Mouse (Mus musculus) megakaryocyte, embryonic 14.5 days (primary cell): ENCODE results near the gene Cactin. TPM values are rescaled to one million over a fixed set of nuclear protein-coding genes. Genes with fewer than 3 reads are reported as not detected.

Source experiments
- H3K27me3 ChIP-seq: replicated peaks from 2 replicates; pipeline ENCODE3; 2012; ENCODE audit warnings: inconsistent platforms
- H3K36me3 ChIP-seq: replicated peaks from 2 replicates; pipeline ENCODE3; 2012; ENCODE audit warnings: low read length, inconsistent platforms, mixed read lengths
- H3K4me1 ChIP-seq: 2 replicates; pipeline ENCODE4 v1.6.1; 2012; ENCODE audit warnings: inconsistent platforms
- H3K4me3 ChIP-seq: replicated peaks from 2 replicates; pipeline ENCODE3; 2012; ENCODE audit warnings: moderate library complexity, mild to moderate bottlenecking, inconsistent platforms
- H3K9me3 ChIP-seq: 2 replicates; pipeline ENCODE4 v1.6.1; 2012; ENCODE audit warnings: inconsistent platforms
- FLI1 ChIP-seq: IDR thresholded peaks from 2 replicates; pipeline ENCODE4 v1.6.1; 2012; ENCODE audit warnings: low read length, inconsistent platforms, mixed read lengths
- GATA1 ChIP-seq: IDR thresholded peaks from 3 replicates; pipeline ENCODE4 v1.6.1; 2012; ENCODE audit warnings: mixed read lengths, low read length, inconsistent platforms, borderline replicate concordance
- polyA plus RNA-seq: library from polyadenylated mRNA; stranded (reverse); fragments of >175 nt; gene quantifications from 2 replicates; pipeline ENCODE4 v1.2.3, GENCODE M21; 2012; ENCODE audit warnings: low replicate concordance; ENCODE audit not compliant: insufficient read depth

The Cactin gene
- polyA plus RNA-seq, 1 experiment: 78.5 TPM

GRCm38 (mm10) chr10:81362336-81362949, 41.5 kb downstream of the Cactin start:
- Histone ChIP-seq H3K4me1 (peaks cover 95% of the 10 kb centered on the region), H3K27me3 (no peaks in the 10 kb centered on the region), H3K4me3 (peak overlapping the region; percentile 28), H3K9me3 (no peaks in the 10 kb centered on the region), H3K36me3 (peaks cover 87% of the 10 kb centered on the region)
- no peak for TF ChIP-seq FLI1
- no peak for TF ChIP-seq GATA1

GRCm38 (mm10) chr10:81363436-81364346, 42.8 kb downstream of the Cactin start:
- no peaks in the 10 kb centered on the region for H3K27me3 ChIP-seq
- peaks cover 99% of the 10 kb centered on the region for H3K36me3 ChIP-seq
- TF ChIP-seq FLI1 (no peak), GATA1 (no peak)
- H3K4me1 ChIP-seq: peaks cover 95% of the 10 kb centered on the region
- H3K4me3 ChIP-seq: no peak overlapping the region
- no peaks in the 10 kb centered on the region for H3K9me3 ChIP-seq

- Histone ChIP-seq H3K36me3 (peaks cover 100% of the 10 kb centered on the region), H3K9me3 (no peaks in the 10 kb centered on the region), H3K27me3 (no peaks in the 10 kb centered on the region), H3K4me3 (no peak overlapping the region), H3K4me1 (peaks cover 92% of the 10 kb centered on the region)
- TF ChIP-seq GATA1: no peak
- TF ChIP-seq FLI1: no peak
Observed at GRCm38 (mm10) chr10:81364666-81365065, 43.8 kb downstream of the Cactin start.

GRCm38 (mm10) chr10:81365073-81365472, 44.2 kb downstream of the Cactin start:
- no peaks in the 10 kb centered on the region for H3K9me3 ChIP-seq
- TF ChIP-seq FLI1 (no peak), GATA1 (no peak)
- peaks cover 100% of the 10 kb centered on the region for H3K36me3 ChIP-seq
- no peaks in the 10 kb centered on the region for H3K27me3 ChIP-seq
- peaks cover 88% of the 10 kb centered on the region for H3K4me1 ChIP-seq
- peak overlapping the region; percentile 4 for H3K4me3 ChIP-seq

GRCm38 (mm10) chr10:81365672-81366476, 45.0 kb downstream of the Cactin start, which contains the start of gene 4930404N11Rik:
Gene 4930404N11Rik (minus strand): TSS chr10:81365816.
- TF ChIP-seq FLI1: no peak
- TF ChIP-seq GATA1: no peak
- Histone ChIP-seq H3K27me3 (no peaks in the 10 kb centered on the region), H3K4me1 (peaks cover 81% of the 10 kb centered on the region), H3K9me3 (no peaks in the 10 kb centered on the region), H3K4me3 (peak within 1 kb of the TSS; percentile 4), H3K36me3 (peaks cover 100% of the 10 kb centered on the region)

GRCm38 (mm10) chr10:81366477-81367206, 45.7 kb downstream of the Cactin start:
- TF ChIP-seq GATA1 (no peak), FLI1 (no peak)
- Histone ChIP-seq H3K9me3 (no peaks in the 10 kb centered on the region), H3K4me3 (peak overlapping the region; percentile 38), H3K4me1 (peaks cover 74% of the 10 kb centered on the region), H3K27me3 (no peaks in the 10 kb centered on the region), H3K36me3 (peaks cover 100% of the 10 kb centered on the region)

- peaks cover 100% of the 10 kb centered on the region for H3K36me3 ChIP-seq
- TF ChIP-seq GATA1 (no peak), FLI1 (no peak)
- H3K4me1 ChIP-seq: peaks cover 73% of the 10 kb centered on the region
- H3K9me3 ChIP-seq: no peaks in the 10 kb centered on the region
- H3K4me3 ChIP-seq: no peak overlapping the region
- H3K27me3 ChIP-seq: no peaks in the 10 kb centered on the region
Observed at GRCm38 (mm10) chr10:81367207-81367495, 46.2 kb downstream of the Cactin start.

- Histone ChIP-seq H3K36me3 (peaks cover 64% of the 10 kb centered on the region), H3K9me3 (no peaks in the 10 kb centered on the region), H3K4me1 (peaks cover 73% of the 10 kb centered on the region), H3K4me3 (peak overlapping the region; percentile 42), H3K27me3 (no peaks in the 10 kb centered on the region)
- no peak for TF ChIP-seq GATA1
- TF ChIP-seq FLI1: no peak
Observed at GRCm38 (mm10) chr10:81375322-81375721, 54.4 kb downstream of the Cactin start.

Other genes starting within 250 kb of the Cactin start
- gene Creb3l3, start 222.2 kb upstream of the Cactin start, polyA plus RNA-seq: not detected in 2 replicates
- 407 and 1,114 TPM in 2 replicates for gene Map2k2, start 215.2 kb upstream of the Cactin start, polyA plus RNA-seq
- 100.0 and 136 TPM in 2 replicates for gene Zbtb7a, start 185.9 kb upstream of the Cactin start, polyA plus RNA-seq
- gene Pias4, start 153.2 kb upstream of the Cactin start, polyA plus RNA-seq: 95.2 and 184 TPM in 2 replicates
- 439 and 1,295 TPM in 2 replicates for gene Eef2, start 144.5 kb upstream of the Cactin start, polyA plus RNA-seq
- gene Dapk3, start 138.1 kb upstream of the Cactin start, polyA plus RNA-seq: 168 TPM in 2 replicates
- not detected in 2 replicates for gene 4930442H23Rik, start 137.3 kb upstream of the Cactin start, polyA plus RNA-seq
- not detected in 2 replicates for gene Nmrk2, start 119.1 kb upstream of the Cactin start, polyA plus RNA-seq
- gene Atcay, start 90.3 kb upstream of the Cactin start, polyA plus RNA-seq: not detected in 2 replicates
- gene Zfr2, start 87.9 kb upstream of the Cactin start, polyA plus RNA-seq: 1.4 TPM in 1 of 2 replicates, not detected in the other
- 6.2 and 21.4 TPM in 2 replicates for gene Matk, start 68.2 kb upstream of the Cactin start, polyA plus RNA-seq
- gene Mrpl54, start 54.2 kb upstream of the Cactin start, polyA plus RNA-seq: 458 and 769 TPM in 2 replicates
- gene Apba3, start 54.1 kb upstream of the Cactin start, polyA plus RNA-seq: 93.1 and 154 TPM in 2 replicates
- 4.6 and 5.5 TPM in 2 replicates for gene Tjp3, start 29.5 kb upstream of the Cactin start, polyA plus RNA-seq
- 124 and 136 TPM in 2 replicates for gene Pip5k1c, start 28.1 kb upstream of the Cactin start, polyA plus RNA-seq
- gene Tbxa2r, start 7.6 kb downstream of the Cactin start, polyA plus RNA-seq: 87.5 and 153 TPM in 2 replicates
- 2.9 and 11.0 TPM in 2 replicates for gene Gipc3, start 22.2 kb downstream of the Cactin start, polyA plus RNA-seq
- gene Hmg20b, start 29.4 kb downstream of the Cactin start, polyA plus RNA-seq: 302 and 601 TPM in 2 replicates
- gene Mfsd12, start 36.4 kb downstream of the Cactin start, polyA plus RNA-seq: 20.2 and 44.1 TPM in 2 replicates
- gene 4930404N11Rik, start 44.7 kb downstream of the Cactin start, polyA plus RNA-seq: 30.6 and 109 TPM in 2 replicates
- gene Fzr1, start 57.4 kb downstream of the Cactin start, polyA plus RNA-seq: 71.2 and 72.9 TPM in 2 replicates
- gene Dohh, start 63.3 kb downstream of the Cactin start, polyA plus RNA-seq: 80.4 and 114 TPM in 2 replicates
- gene Gm48551, start 63.4 kb downstream of the Cactin start, polyA plus RNA-seq: 0.89 TPM in 1 of 2 replicates, not detected in the other
- gene Gm48552, start 67.9 kb downstream of the Cactin start, polyA plus RNA-seq: 8.4 TPM in 1 of 2 replicates, not detected in the other
- 4.4 TPM in 1 of 2 replicates, not detected in the other for gene Smim24, start 71.9 kb downstream of the Cactin start, polyA plus RNA-seq
- gene Nfic, start 134.5 kb downstream of the Cactin start, polyA plus RNA-seq: 184 and 257 TPM in 2 replicates
- gene Celf5, start 161.6 kb downstream of the Cactin start, polyA plus RNA-seq: 1.3 and 3.3 TPM in 2 replicates
- 145 and 508 TPM in 2 replicates for gene Ncln, start 175.3 kb downstream of the Cactin start, polyA plus RNA-seq
- 7.4 and 9.1 TPM in 2 replicates for gene S1pr4, start 179.0 kb downstream of the Cactin start, polyA plus RNA-seq
- 31.7 and 48.4 TPM in 2 replicates for gene Gna15, start 203.1 kb downstream of the Cactin start, polyA plus RNA-seq
- 7.3 and 10.2 TPM in 2 replicates for gene Gna11, start 224.1 kb downstream of the Cactin start, polyA plus RNA-seq
- 2,412 and 5,687 TPM in 2 replicates for gene Aes, start 238.4 kb downstream of the Cactin start, polyA plus RNA-seq